Mouse (Mus musculus): ENCODE measurements at regions not wholly inside any gene's neighbourhood (a gene's known extent, or its start where the extent isn't known, plus 50 kb on each side); places are given as distances from the start of the nearest gene placed in this dataset.

DNA sequence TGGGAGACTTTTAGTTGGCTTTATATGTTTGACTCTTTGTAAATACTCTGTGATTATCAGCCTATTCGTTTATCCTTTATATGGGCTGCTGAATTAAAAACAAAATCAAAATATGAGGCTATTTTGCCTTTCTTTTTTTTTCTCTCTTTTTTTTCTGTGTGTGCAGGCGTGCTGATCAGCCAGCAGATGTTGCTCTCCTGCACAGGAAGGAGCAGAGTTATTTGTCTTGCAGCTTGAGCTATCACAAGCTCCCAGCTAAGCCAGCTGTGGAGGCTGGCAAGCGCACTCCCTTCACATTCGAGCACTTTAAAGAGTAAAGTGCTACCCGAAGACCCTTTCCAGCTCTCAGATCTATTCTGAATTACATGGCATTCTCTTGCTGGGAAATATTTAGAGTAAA lies 926.7 kb upstream of the Sel1l start:
- peak; percentile 62; the same call in 1 of the 2 replicates for ATAC-seq
- no peaks in the 10 kb centered on the region for H3K9me3 ChIP-seq (ENCODE audit: control insufficient read depth, low read length)
- no peaks in the 10 kb centered on the region for H3K27me3 ChIP-seq (replicated peaks; ENCODE audit: control insufficient read depth, insufficient read depth, low read length)
- WGBS = 62% methylated on average over 5 of the region's 5 CpGs
- H3K4me1 ChIP-seq (replicated peaks; ENCODE audit: control insufficient read depth, insufficient read depth, low read length) = no peaks in the 10 kb centered on the region
- H3K9ac ChIP-seq (replicated peaks; ENCODE audit: low read depth, low read length) = no peak overlapping the region
- H3K27ac ChIP-seq (ENCODE audit: low read length) = no peak overlapping the region
- no peak overlapping the region for H3K4me2 ChIP-seq (ENCODE audit: low read length)
- no peak overlapping the region for H3K4me3 ChIP-seq (replicated peaks; ENCODE audit: low read length)
- H3K36me3 ChIP-seq (ENCODE audit: control insufficient read depth, insufficient read depth) = no peaks in the 10 kb centered on the region

DNA sequence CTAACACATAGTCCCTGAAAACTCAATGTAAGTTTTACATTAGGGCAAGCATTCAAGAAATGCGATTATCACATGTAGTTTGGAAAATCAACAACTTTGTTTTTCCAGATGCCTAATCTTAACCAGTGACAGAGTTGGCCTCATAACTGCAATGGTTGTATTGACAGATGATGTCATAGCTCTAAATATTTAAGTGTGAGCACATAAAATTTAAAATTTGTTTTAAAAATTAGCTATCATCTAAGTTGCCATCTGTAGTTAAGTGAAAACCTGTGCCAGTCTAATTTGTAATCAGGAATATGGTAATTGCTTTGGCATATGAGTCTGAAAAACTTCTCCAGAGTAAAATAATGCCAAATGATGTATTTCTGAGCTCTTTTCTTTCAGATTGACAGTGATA lies 899.6 kb upstream of the Sel1l start:
- no peaks in the 10 kb centered on the region for H3K4me1 ChIP-seq (replicated peaks; ENCODE audit: control insufficient read depth, insufficient read depth, low read length)
- peak; percentile 86 for ATAC-seq
- H3K4me2 ChIP-seq (ENCODE audit: low read length) = no peak overlapping the region
- WGBS = 63% methylated on average over 1 of the region's 1 CpGs
- no peaks in the 10 kb centered on the region for H3K27me3 ChIP-seq (replicated peaks; ENCODE audit: control insufficient read depth, insufficient read depth, low read length)
- no peak overlapping the region for H3K27ac ChIP-seq (ENCODE audit: low read length)
- H3K9me3 ChIP-seq (ENCODE audit: control insufficient read depth, low read length) = no peaks in the 10 kb centered on the region
- H3K36me3 ChIP-seq (ENCODE audit: control insufficient read depth, insufficient read depth) = no peaks in the 10 kb centered on the region
- H3K9ac ChIP-seq (replicated peaks; ENCODE audit: low read depth, low read length) = no peak overlapping the region
- H3K4me3 ChIP-seq (replicated peaks; ENCODE audit: low read length) = no peak overlapping the region

DNA sequence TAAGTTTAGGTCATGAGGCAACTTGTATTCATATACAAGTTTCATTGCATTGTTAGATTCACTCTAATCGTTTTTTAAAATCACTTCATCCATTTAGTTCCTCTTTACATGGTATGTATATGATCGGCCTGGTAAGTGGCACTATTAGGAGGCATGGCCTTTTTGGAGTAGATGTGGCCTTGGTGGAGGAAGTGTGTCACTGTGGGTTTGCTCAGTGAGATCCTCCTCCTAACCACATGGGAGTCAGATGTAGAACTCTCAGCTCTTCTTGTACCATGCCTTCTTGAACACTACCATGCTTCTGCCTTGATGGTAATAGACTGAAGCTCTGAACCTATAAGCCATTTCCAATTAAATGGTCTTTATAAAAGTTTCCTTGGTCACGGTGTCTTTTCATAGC lies 891.9 kb upstream of the Sel1l start:
- ATAC-seq = no peak
- Histone ChIP-seq H3K4me2 (ENCODE audit: low read length) (no peak overlapping the region), H3K27ac (ENCODE audit: low read length) (no peak overlapping the region), H3K4me1 (replicated peaks; ENCODE audit: control insufficient read depth, insufficient read depth, low read length) (no peaks in the 10 kb centered on the region), H3K4me3 (replicated peaks; ENCODE audit: low read length) (no peak overlapping the region), H3K36me3 (ENCODE audit: control insufficient read depth, insufficient read depth) (no peaks in the 10 kb centered on the region), H3K9me3 (ENCODE audit: control insufficient read depth, low read length) (no peaks in the 10 kb centered on the region), H3K9ac (replicated peaks; ENCODE audit: low read depth, low read length) (no peak overlapping the region), H3K27me3 (replicated peaks; ENCODE audit: control insufficient read depth, insufficient read depth, low read length) (no peaks in the 10 kb centered on the region)
- WGBS = 87% methylated on average over 3 of the region's 3 CpGs

DNA sequence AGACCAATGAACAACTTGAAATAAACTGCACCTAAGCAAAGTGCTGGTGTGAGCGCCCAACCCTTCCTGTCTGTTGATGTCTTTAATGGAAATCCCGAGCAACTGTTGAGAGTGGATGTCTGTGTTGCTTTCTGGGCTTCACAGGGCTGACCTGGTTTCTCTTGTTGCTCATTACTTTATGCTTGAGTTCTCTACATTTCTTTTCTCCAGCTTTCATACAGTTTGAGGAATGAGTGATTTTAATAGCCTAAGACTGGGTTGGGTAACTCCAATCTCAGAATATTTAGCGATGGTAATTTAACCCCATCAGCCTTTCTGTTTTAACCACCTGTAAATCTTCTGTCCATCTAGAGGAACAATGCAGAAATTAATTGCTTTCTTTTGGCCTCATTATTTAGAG lies 890.2 kb upstream of the Sel1l start:
- H3K36me3 ChIP-seq (ENCODE audit: control insufficient read depth, insufficient read depth) = no peaks in the 10 kb centered on the region
- H3K9me3 ChIP-seq (ENCODE audit: control insufficient read depth, low read length) = no peaks in the 10 kb centered on the region
- 80% methylated on average over 3 of the region's 3 CpGs for WGBS
- H3K27me3 ChIP-seq (replicated peaks; ENCODE audit: control insufficient read depth, insufficient read depth, low read length) = no peaks in the 10 kb centered on the region
- H3K9ac ChIP-seq (replicated peaks; ENCODE audit: low read depth, low read length) = no peak overlapping the region
- H3K4me3 ChIP-seq (replicated peaks; ENCODE audit: low read length) = no peak overlapping the region
- no peak overlapping the region for H3K4me2 ChIP-seq (ENCODE audit: low read length)
- H3K27ac ChIP-seq (ENCODE audit: low read length) = no peak overlapping the region
- no peaks in the 10 kb centered on the region for H3K4me1 ChIP-seq (replicated peaks; ENCODE audit: control insufficient read depth, insufficient read depth, low read length)
- ATAC-seq = no peak

DNA sequence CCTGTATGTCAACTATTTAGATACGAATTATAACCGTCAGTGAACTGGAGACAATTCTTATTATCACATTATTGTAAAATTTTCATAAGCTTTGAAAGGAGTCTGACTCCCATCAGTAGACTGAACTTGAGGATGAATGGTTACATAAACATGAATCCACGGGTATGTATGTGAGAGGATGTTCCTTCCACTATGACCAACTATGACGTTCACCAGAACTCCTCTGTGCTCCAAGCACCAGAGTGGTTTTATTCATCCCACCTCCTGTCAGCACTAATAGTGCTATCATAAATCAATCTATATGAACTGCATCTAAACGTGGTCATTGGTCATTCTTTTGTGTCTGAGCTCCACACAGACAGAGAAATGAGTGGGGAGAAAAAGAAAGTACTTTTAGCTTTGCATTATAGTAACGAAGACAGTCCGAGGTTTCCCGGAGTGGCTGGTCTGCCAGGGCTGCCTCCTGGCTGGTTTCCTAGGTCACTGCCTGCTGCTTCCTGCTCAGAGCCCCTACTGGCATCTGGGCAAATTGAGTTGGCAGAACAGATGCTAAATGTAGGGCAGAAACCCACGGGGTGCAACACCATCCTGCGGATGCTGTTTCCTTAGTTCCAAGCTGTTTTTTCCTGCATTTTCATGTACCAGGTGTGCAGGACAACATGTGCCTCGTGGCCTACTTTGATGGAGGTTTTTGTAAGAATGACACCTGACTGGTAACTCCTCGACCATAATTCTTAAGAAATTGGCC lies 888.8 kb upstream of the Sel1l start:
- Histone ChIP-seq H3K4me3 (replicated peaks; ENCODE audit: low read length) (no peak overlapping the region), H3K36me3 (ENCODE audit: control insufficient read depth, insufficient read depth) (no peaks in the 10 kb centered on the region), H3K27ac (ENCODE audit: low read length) (no peak overlapping the region), H3K9me3 (ENCODE audit: control insufficient read depth, low read length) (no peaks in the 10 kb centered on the region), H3K9ac (replicated peaks; ENCODE audit: low read depth, low read length) (no peak overlapping the region), H3K4me1 (replicated peaks; ENCODE audit: control insufficient read depth, insufficient read depth, low read length) (no peaks in the 10 kb centered on the region), H3K4me2 (ENCODE audit: low read length) (no peak overlapping the region), H3K27me3 (replicated peaks; ENCODE audit: control insufficient read depth, insufficient read depth, low read length) (no peaks in the 10 kb centered on the region)
- no peak for ATAC-seq
- 75% methylated on average over 12 of the region's 12 CpGs for WGBS

DNA sequence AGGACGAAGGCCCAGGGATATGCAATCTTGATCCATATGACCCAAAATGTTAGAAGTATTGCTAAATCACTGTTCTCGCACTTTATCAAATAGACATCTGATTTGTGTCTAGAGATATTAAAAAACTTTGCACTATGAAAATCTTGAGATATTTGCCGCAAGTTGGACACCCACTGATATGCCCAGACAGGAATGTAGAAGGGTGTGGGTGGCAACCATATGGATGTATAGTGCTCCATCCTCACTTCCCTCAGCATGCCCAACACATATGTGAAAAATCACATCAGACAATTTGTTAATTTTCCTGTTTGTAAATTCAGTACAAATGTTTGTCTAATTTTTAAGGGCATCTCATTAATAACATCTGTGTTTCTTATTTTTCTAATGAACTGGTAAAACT lies 874.1 kb upstream of the Sel1l start:
- Histone ChIP-seq H3K4me3 (replicated peaks; ENCODE audit: low read length) (no peak overlapping the region), H3K9ac (replicated peaks; ENCODE audit: low read depth, low read length) (no peak overlapping the region), H3K4me2 (ENCODE audit: low read length) (no peak overlapping the region), H3K9me3 (ENCODE audit: control insufficient read depth, low read length) (no peaks in the 10 kb centered on the region), H3K4me1 (replicated peaks; ENCODE audit: control insufficient read depth, insufficient read depth, low read length) (no peaks in the 10 kb centered on the region), H3K27me3 (replicated peaks; ENCODE audit: control insufficient read depth, insufficient read depth, low read length) (no peaks in the 10 kb centered on the region), H3K36me3 (ENCODE audit: control insufficient read depth, insufficient read depth) (no peaks in the 10 kb centered on the region), H3K27ac (ENCODE audit: low read length) (no peak overlapping the region)
- 92% methylated on average over 3 of the region's 3 CpGs for WGBS
- no peak for ATAC-seq

DNA sequence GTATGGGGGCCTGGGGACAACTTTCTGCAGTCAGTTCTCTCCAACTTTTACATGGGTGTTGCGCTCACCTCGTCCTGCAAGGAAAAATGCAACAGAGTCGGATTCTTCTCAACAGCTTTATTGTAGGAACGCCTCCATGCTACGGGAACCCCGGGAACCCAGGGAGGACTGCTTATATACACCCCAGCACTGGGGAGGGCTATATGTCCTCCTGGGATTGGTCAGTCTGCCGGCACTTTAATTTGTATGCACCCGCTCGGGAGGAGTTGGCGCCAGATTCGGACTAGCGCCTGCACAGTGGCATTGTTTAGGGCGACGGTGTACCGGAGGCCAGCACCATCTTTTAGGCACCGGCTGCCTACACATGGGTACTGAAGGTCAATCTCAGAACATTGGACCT lies 864.5 kb upstream of the Sel1l start:
- ATAC-seq = no peak
- H3K9ac ChIP-seq (replicated peaks; ENCODE audit: low read depth, low read length) = no peak overlapping the region
- no peak overlapping the region for H3K4me2 ChIP-seq (ENCODE audit: low read length)
- no peaks in the 10 kb centered on the region for H3K4me1 ChIP-seq (replicated peaks; ENCODE audit: control insufficient read depth, insufficient read depth, low read length)
- H3K9me3 ChIP-seq (ENCODE audit: control insufficient read depth, low read length) = no peaks in the 10 kb centered on the region
- no peaks in the 10 kb centered on the region for H3K36me3 ChIP-seq (ENCODE audit: control insufficient read depth, insufficient read depth)
- 94% methylated on average over 16 of the region's 16 CpGs for WGBS
- no peak overlapping the region for H3K27ac ChIP-seq (ENCODE audit: low read length)
- no peaks in the 10 kb centered on the region for H3K27me3 ChIP-seq (replicated peaks; ENCODE audit: control insufficient read depth, insufficient read depth, low read length)
- no peak overlapping the region for H3K4me3 ChIP-seq (replicated peaks; ENCODE audit: low read length)

DNA sequence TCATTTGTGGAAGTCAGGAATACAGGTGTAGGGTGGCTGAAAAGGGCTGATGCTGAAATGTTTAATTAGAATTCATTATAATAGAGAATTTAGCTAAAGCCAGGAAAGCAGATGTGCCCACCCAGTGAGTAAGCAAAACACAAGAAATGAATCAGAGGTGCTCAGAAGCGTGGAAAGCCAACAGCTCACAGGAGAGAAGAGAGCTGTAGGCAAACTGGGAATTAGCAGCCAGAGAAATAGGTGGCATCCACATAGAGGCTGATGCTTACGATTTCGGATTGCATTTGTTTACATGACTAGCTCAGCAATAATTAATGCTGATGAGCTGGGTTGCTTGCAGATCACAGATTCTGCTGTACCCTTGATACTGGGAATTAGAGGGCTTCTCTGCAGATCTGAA lies 859.5 kb upstream of the Sel1l start:
- Histone ChIP-seq H3K36me3 (ENCODE audit: control insufficient read depth, insufficient read depth) (no peaks in the 10 kb centered on the region), H3K4me1 (replicated peaks; ENCODE audit: control insufficient read depth, insufficient read depth, low read length) (no peaks in the 10 kb centered on the region), H3K27ac (ENCODE audit: low read length) (no peak overlapping the region), H3K4me2 (ENCODE audit: low read length) (no peak overlapping the region), H3K4me3 (replicated peaks; ENCODE audit: low read length) (no peak overlapping the region), H3K27me3 (replicated peaks; ENCODE audit: control insufficient read depth, insufficient read depth, low read length) (no peaks in the 10 kb centered on the region), H3K9me3 (ENCODE audit: control insufficient read depth, low read length) (no peaks in the 10 kb centered on the region), H3K9ac (replicated peaks; ENCODE audit: low read depth, low read length) (no peak overlapping the region)
- ATAC-seq = no peak; the same call in 1 of the 2 replicates
- WGBS = 60% methylated on average over 3 of the region's 3 CpGs

DNA sequence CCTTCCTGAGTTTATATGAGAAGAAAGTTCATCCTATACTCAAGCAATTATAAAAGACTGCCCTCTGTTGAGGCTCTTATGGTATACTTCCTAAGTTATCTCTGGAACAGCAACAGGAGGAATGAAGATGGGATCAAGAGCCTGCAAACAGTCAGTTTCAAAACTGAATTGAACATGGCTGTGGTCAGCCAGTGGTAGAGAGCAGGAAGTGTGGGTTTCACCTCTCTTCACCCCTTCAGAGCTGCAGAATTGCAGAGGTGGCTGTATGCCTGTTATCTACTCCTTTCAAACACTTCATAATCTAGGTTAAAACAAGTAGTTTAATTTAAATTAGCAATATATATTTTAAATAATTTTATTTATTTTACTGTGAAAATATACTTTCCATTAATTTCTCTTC lies 854.8 kb upstream of the Sel1l start:
- H3K4me1 ChIP-seq (replicated peaks; ENCODE audit: control insufficient read depth, insufficient read depth, low read length) = no peaks in the 10 kb centered on the region
- H3K9me3 ChIP-seq (ENCODE audit: control insufficient read depth, low read length) = no peaks in the 10 kb centered on the region
- H3K4me3 ChIP-seq (replicated peaks; ENCODE audit: low read length) = no peak overlapping the region
- no peak overlapping the region for H3K27ac ChIP-seq (ENCODE audit: low read length)
- H3K9ac ChIP-seq (replicated peaks; ENCODE audit: low read depth, low read length) = no peak overlapping the region
- H3K4me2 ChIP-seq (ENCODE audit: low read length) = no peak overlapping the region
- H3K27me3 ChIP-seq (replicated peaks; ENCODE audit: control insufficient read depth, insufficient read depth, low read length) = no peaks in the 10 kb centered on the region
- no peak for ATAC-seq
- H3K36me3 ChIP-seq (ENCODE audit: control insufficient read depth, insufficient read depth) = no peaks in the 10 kb centered on the region

DNA sequence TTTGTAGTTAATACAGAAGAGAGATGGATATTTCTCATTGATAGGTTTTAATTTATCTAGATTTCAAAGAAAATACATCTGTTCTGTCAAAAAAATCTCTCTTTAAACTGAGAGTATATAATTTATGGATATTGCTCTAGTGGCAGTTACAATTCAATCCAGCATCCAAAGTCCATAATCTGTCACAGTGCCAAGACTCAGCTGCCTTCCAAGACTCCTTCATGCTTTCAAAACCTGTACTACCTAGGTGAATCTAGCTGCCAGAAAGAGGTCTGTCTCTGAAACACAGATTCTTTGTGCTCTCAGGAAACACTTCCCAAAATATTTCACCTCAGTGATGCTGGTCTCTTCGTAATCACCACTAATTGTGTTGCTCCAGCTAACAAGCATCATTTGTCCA lies 844.0 kb upstream of the Sel1l start:
- 79% methylated on average over 1 of the region's 1 CpGs for WGBS
- ATAC-seq = no peak

More for the DNA sequence above, 844.0 kb upstream of the Sel1l start:
- Histone ChIP-seq H3K27ac (ENCODE audit: low read length) (no peak overlapping the region), H3K9ac (replicated peaks; ENCODE audit: low read depth, low read length) (no peak overlapping the region), H3K4me3 (replicated peaks; ENCODE audit: low read length) (no peak overlapping the region), H3K4me1 (replicated peaks; ENCODE audit: control insufficient read depth, insufficient read depth, low read length) (no peaks in the 10 kb centered on the region), H3K4me2 (ENCODE audit: low read length) (no peak overlapping the region), H3K9me3 (ENCODE audit: control insufficient read depth, low read length) (no peaks in the 10 kb centered on the region), H3K36me3 (ENCODE audit: control insufficient read depth, insufficient read depth) (no peaks in the 10 kb centered on the region), H3K27me3 (replicated peaks; ENCODE audit: control insufficient read depth, insufficient read depth, low read length) (no peaks in the 10 kb centered on the region)
